Mouse (Mus musculus) embryonic facial prominence, embryonic 14.5 days (tissue): ENCODE measurements at regions not wholly inside any gene's neighbourhood (a gene's known extent, or its start where the extent isn't known, plus 50 kb on each side); places are given as distances from the start of the nearest gene placed in this dataset.

Experiments used
- ATAC-seq: fragments of 200-750 bp; cut with Nextera tagmentation; 2 replicates; pipeline ENCODE4 v1.8.0; 2017; ENCODE audit warnings: low read depth, moderate number of reproducible peaks, moderate TSS enrichment
- DNase-seq: peaks from one replicate; pipeline ENCODE4 v3.0.0-alpha.2; 2015; ENCODE audit warnings: low spot score
- H3K27ac ChIP-seq: fragments of 300-500 bp; sonication (generic); replicated peaks from 2 replicates; pipeline ENCODE4 v1.5.1; 2014; ENCODE audit warnings: low read depth, mild to moderate bottlenecking, low read length, moderate library complexity
- H3K27me3 ChIP-seq: fragments of 300-500 bp; sonication (generic); replicated peaks from 2 replicates; pipeline ENCODE4 v1.6.1; 2014; ENCODE audit warnings: low read length; ENCODE audit not compliant: control insufficient read depth, insufficient read depth
- H3K36me3 ChIP-seq: fragments of 300-500 bp; sonication (generic); 2 replicates; pipeline ENCODE4 v1.6.1; 2014; ENCODE audit warnings: low read length, mixed read lengths; ENCODE audit not compliant: control insufficient read depth, insufficient read depth
- H3K4me1 ChIP-seq: fragments of 300-500 bp; sonication (generic); 2 replicates; pipeline ENCODE4 v1.6.1; 2014; ENCODE audit warnings: antibody characterized with exemption, low read length; ENCODE audit not compliant: control insufficient read depth, insufficient read depth
- H3K4me2 ChIP-seq: fragments of 300-500 bp; sonication (generic); 2 replicates; pipeline ENCODE4 v1.6.1; 2014; ENCODE audit warnings: low read depth, mild to moderate bottlenecking, low read length, moderate library complexity, mixed read lengths
- H3K4me3 ChIP-seq: fragments of 300-500 bp; sonication (generic); 2 replicates; pipeline ENCODE4 v1.5.1; 2014; ENCODE audit warnings: low read depth, mild to moderate bottlenecking, low read length
- H3K9ac ChIP-seq: fragments of 300-500 bp; sonication (generic); 2 replicates; pipeline ENCODE4 v1.6.1; 2014; ENCODE audit warnings: low read depth, mild to moderate bottlenecking, low read length, moderate library complexity, mixed read lengths
- H3K9me3 ChIP-seq: fragments of 300-500 bp; sonication (generic); 2 replicates; pipeline ENCODE4 v1.6.1; 2016; ENCODE audit warnings: low read length; ENCODE audit not compliant: control insufficient read depth
- WGBS: fragments of 180-500 bp; shearing (Covaris S2); extraction: QIAGEN DNeasy Blood & Tissue Kit; methylation state at CpG from one replicate; pipeline ENCODE4 v1.1.7; 2014; 5-methylcytosine and 5-hydroxymethylcytosine counted together

DNA sequence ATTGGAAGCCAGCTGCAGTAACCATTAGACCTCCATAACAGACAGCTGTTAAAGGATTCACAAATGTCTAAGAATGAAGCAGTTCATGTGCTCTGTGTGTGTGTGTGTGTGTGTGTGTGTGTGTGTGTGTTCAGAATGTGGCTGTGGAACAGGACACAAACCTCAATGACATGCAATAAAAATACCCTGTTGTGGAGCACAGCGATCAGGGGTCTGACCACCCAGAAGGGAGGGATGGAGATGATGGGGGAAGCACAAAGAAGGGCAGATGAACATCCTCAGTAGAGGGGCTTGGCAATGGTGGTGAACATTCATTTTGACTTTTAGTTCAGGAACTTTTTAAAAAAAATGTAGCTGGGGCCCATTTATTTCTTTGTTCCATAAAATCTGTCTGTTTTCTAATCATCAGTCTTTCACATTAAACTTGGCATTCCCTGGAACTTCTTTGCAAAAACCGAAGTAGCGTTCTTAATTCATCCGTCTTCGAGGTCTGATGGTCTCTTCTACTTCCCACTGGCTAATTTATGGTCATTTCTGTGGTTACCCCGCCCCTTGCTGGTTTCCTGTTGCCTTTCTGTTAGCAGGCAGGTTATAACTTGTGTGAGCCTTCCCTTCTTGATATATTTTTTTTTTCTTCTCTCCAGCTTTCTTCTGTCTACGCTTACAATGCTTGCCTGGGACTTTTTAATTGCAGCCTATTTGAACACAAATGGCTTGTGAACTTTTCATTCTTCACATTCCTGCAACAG, 165.6 kb downstream of the Usp46 start:
- Histone ChIP-seq H3K4me3 (no peak overlapping the region), H3K4me1 (peaks cover 7% of the 10 kb centered on the region; the same call in 1 of the 2 replicates), H3K27me3 (no peaks in the 10 kb centered on the region), H3K36me3 (no peaks in the 10 kb centered on the region), H3K4me2 (peak overlapping the region; percentile 6; the same call in 1 of the 2 replicates), H3K9me3 (no peaks in the 10 kb centered on the region), H3K9ac (no peak overlapping the region), H3K27ac (no peak overlapping the region)
- 49% methylated on average over 7 of the region's 7 CpGs for WGBS
- peak; percentile 38 for DNase-seq
- no peak for ATAC-seq

DNA sequence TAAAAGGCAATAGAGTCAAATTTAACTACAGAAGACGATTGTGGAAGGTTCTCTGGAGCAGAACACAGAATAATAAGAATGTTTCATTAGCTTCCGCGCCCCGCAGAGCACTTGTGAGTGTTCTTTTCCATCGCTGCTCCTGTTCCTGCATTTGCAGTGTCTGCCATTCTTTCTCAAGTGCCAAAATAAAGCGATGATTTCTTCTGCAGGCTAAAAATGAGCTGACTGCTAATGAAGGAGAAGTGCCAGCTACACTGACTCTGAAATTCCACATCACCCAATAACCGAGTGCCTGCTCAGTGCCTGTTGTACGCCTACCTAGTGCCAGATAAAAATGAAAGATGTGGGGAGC, 165.0 kb downstream of the Usp46 start:
- no peak overlapping the region for H3K9ac ChIP-seq
- H3K4me1 ChIP-seq = peaks cover 7% of the 10 kb centered on the region; the same call in 1 of the 2 replicates
- no peak overlapping the region for H3K4me3 ChIP-seq
- ATAC-seq (no peak), DNase-seq (peak; percentile 35)
- no peaks in the 10 kb centered on the region for H3K27me3 ChIP-seq
- H3K9me3 ChIP-seq = no peaks in the 10 kb centered on the region
- no peaks in the 10 kb centered on the region for H3K36me3 ChIP-seq
- peak overlapping the region; percentile 6; the same call in 1 of the 2 replicates for H3K4me2 ChIP-seq
- WGBS = 56% methylated on average over 8 of the region's 8 CpGs
- no peak overlapping the region for H3K27ac ChIP-seq

DNA sequence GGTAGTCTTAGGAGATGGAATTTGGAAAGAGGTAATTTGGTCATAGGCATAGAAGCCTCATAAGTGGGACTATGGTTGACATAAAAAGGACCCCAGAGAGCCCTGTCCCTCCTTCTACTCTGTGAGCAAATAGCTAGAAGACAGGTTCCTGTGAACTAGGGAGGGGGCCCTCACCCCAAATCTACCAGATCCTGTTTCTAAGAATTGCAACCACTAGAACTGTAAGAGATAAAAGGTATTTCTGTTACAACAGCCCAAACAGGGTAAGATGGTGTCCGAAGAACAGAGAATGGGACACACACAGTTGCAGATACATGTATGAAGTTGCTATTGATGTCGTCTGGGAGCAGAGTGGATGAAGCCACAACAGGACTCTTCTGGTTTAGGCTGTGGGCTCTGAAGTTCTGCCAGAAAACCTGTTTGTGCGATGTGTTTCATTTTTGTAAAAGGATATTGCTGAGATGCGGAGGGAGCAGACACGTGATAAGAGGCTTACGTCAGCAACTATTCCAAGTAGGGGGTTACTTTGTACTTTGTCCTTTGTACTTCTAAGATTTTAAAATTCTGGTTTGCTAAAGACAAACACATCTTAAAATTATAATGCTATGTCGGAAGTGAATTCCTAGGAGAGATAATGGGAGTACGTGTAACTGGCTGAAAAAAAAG, 164.0 kb downstream of the Usp46 start:
- Histone ChIP-seq H3K36me3 (no peaks in the 10 kb centered on the region), H3K9me3 (no peaks in the 10 kb centered on the region), H3K9ac (no peak overlapping the region), H3K4me2 (no peak overlapping the region), H3K4me1 (peaks cover 7% of the 10 kb centered on the region; the same call in 1 of the 2 replicates), H3K27ac (no peak overlapping the region), H3K27me3 (no peaks in the 10 kb centered on the region), H3K4me3 (no peak overlapping the region)
- DNase-seq (no peak), ATAC-seq (no peak)
- whole genome bisulfite sequencing = 72% methylated on average over 8 of the region's 8 CpGs

DNA sequence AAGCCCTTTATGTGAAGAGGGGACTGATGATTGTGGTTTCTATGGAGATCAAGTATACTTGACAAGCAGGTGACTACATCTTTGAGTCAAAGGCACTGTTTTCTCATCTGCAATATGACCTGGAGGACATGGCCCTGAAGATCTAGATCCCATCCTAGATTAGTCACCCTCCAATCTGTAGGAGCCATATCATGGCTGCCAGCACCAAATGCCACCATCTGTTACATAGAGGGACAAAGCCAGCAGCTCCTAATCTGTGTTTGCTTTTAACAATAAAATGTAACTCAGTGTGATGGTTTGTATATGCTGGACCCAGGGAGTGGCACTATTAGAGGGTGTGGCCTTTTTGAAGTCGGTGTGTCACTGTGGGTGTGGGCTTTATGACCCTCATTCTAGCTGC, 156.1 kb downstream of the Usp46 start:
- DNase-seq (no peak), ATAC-seq (no peak)
- Histone ChIP-seq H3K4me2 (no peak overlapping the region), H3K9me3 (no peaks in the 10 kb centered on the region), H3K27me3 (no peaks in the 10 kb centered on the region), H3K9ac (no peak overlapping the region), H3K36me3 (no peaks in the 10 kb centered on the region), H3K27ac (no peak overlapping the region), H3K4me3 (no peak overlapping the region), H3K4me1 (no peaks in the 10 kb centered on the region)
- 96% methylated on average over 1 of the region's 1 CpGs for WGBS

DNA sequence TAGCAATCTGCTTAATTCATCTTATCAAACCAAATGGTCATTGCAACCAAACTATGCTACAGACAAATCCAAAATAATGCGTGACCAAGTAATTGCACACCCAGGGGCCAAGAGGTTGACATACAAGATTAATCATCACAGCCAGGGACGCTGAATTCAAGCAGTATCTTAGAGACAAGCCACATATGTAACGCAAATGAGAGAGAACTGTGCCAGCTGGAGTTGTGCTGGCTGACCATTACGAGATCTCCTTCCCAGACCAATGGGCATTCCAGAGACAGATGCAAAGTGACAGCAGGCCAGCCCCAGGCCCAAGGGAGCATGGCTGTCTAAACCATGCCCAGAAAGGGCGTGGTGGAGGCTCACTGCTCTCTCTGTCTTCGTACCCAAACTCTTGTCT, 155.1 kb downstream of the Usp46 start:
- no peak overlapping the region for H3K27ac ChIP-seq
- DNase-seq = peak; percentile 41
- no peak overlapping the region for H3K9ac ChIP-seq
- no peak; the same call in 1 of the 2 replicates for ATAC-seq
- H3K9me3 ChIP-seq = no peaks in the 10 kb centered on the region
- no peaks in the 10 kb centered on the region for H3K27me3 ChIP-seq
- H3K4me3 ChIP-seq = no peak overlapping the region
- H3K36me3 ChIP-seq = no peaks in the 10 kb centered on the region
- 53% methylated on average over 6 of the region's 6 CpGs for WGBS
- no peak overlapping the region for H3K4me2 ChIP-seq
- H3K4me1 ChIP-seq = peaks cover 7% of the 10 kb centered on the region; the same call in 1 of the 2 replicates

DNA sequence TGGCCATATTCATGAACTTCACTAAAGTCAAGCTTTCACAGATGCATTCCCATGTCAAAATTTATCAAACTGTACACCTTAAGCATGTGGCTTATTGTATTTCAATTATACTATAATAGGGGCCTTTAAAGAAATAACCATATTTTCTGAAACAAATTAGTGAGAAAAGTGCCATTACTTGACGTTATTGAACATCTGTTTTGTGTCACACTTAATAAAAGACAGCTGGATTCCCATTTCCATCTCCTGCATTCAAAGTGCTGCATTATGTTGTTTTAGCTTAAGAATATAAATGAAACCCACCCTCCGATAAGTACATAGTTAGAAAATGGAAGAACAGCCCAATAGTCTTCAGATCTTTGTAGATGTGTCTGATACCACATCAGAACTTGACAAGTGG, 150.2 kb downstream of the Usp46 start:
- H3K27ac ChIP-seq = no peak overlapping the region
- peaks cover 13% of the 10 kb centered on the region; the same call in 1 of the 2 replicates for H3K4me1 ChIP-seq
- no peak overlapping the region for H3K9ac ChIP-seq
- WGBS = 28% methylated on average over 2 of the region's 2 CpGs
- no peaks in the 10 kb centered on the region for H3K9me3 ChIP-seq
- ATAC-seq = no peak
- H3K36me3 ChIP-seq = no peaks in the 10 kb centered on the region
- H3K27me3 ChIP-seq = no peaks in the 10 kb centered on the region
- H3K4me2 ChIP-seq = no peak overlapping the region
- peak; percentile 36 for DNase-seq
- no peak overlapping the region for H3K4me3 ChIP-seq

DNA sequence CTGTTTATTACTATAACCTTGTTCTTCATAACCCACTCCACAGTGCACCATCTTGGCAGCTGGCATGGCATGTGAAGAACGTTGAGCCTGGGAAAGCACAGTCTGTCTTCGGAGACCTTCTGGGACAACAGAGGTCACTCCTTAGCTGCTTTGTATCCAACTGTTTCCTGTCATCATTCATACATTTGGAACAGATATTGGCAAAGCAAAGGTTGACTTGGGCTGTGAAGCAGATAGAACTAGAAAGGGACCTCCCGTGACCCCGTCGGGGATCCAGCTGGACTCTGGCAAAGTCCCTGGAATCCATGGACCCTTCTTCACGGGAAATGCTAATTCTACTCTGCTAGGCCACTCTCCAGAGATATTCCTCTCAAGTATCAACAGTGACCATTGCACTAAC, 148.3 kb downstream of the Usp46 start:
- Histone ChIP-seq H3K9ac (no peak overlapping the region), H3K27me3 (no peaks in the 10 kb centered on the region), H3K4me2 (no peak overlapping the region), H3K27ac (no peak overlapping the region), H3K4me3 (no peak overlapping the region), H3K9me3 (no peaks in the 10 kb centered on the region), H3K4me1 (peaks cover 13% of the 10 kb centered on the region; the same call in 1 of the 2 replicates), H3K36me3 (no peaks in the 10 kb centered on the region)
- DNase-seq (no peak), ATAC-seq (no peak)
- WGBS = 85% methylated on average over 6 of the region's 6 CpGs

DNA sequence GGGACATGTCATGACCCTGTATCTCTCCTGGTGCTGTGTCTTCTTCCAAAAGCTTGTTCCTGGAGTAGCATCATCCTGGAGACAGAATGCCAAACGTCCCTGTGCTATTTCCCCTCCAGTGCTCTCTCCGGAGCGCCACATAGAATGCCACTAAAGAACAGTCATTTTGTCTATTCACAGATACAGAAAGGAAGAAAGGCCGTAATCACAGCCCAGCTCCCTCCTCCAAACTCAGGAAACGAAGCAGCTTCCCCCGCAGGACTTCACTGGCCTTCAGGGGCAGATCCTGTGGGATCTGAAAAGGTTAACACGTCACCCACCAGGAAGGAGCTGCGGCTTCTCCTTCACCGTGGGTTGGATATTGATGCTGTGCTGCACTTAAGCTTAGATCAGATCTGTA, 140.7 kb downstream of the Usp46 start:
- Histone ChIP-seq H3K9ac (no peak overlapping the region), H3K9me3 (no peaks in the 10 kb centered on the region), H3K27me3 (no peaks in the 10 kb centered on the region), H3K27ac (no peak overlapping the region), H3K4me1 (peaks cover 8% of the 10 kb centered on the region), H3K4me3 (no peak overlapping the region), H3K4me2 (no peak overlapping the region), H3K36me3 (no peaks in the 10 kb centered on the region)
- DNase-seq = no peak
- WGBS = 64% methylated on average over 9 of the region's 9 CpGs
- no peak for ATAC-seq

DNA sequence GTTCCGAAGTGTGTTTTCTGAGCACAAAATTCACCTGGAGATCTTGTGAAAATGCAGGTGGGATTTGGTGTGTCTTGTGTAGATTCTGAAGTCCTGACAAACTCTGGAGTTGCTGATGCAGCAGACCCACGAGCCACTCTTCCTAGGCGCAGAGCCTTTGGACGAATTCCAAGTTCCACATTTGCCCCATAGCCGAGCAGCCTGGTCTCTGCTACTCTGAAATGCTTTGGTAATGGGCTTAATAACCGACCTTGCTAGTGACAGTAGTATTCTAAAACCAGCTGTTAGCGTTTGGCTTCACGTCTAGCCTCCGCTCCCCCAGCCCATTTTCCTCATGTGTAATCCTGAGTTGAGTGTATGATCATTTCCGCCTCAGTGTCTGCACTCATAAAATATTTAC, 139.5 kb downstream of the Usp46 start:
- H3K27me3 ChIP-seq = no peaks in the 10 kb centered on the region
- H3K4me3 ChIP-seq = no peak overlapping the region
- H3K4me2 ChIP-seq = no peak overlapping the region
- H3K9ac ChIP-seq = no peak overlapping the region
- ATAC-seq (no peak), DNase-seq (peak; percentile 52)
- no peak overlapping the region for H3K27ac ChIP-seq
- 46% methylated on average over 10 of the region's 10 CpGs for WGBS
- no peaks in the 10 kb centered on the region for H3K36me3 ChIP-seq
- H3K9me3 ChIP-seq = no peaks in the 10 kb centered on the region
- H3K4me1 ChIP-seq = peaks cover 8% of the 10 kb centered on the region
